Mouse (Mus musculus) kidney, postnatal 36 days (tissue): ENCODE measurements at regions not wholly inside any gene's neighbourhood (a gene's known extent, or its start where the extent isn't known, plus 50 kb on each side); places are given as distances from the start of the nearest gene placed in this dataset.

Experiments used
- DNase-seq, 2 experiments: peaks; one replicate each; pipeline ENCODE4 v3.0.0; 2021 to 2022; ENCODE audit warnings: mixed read lengths in 2 of 2

DNA sequence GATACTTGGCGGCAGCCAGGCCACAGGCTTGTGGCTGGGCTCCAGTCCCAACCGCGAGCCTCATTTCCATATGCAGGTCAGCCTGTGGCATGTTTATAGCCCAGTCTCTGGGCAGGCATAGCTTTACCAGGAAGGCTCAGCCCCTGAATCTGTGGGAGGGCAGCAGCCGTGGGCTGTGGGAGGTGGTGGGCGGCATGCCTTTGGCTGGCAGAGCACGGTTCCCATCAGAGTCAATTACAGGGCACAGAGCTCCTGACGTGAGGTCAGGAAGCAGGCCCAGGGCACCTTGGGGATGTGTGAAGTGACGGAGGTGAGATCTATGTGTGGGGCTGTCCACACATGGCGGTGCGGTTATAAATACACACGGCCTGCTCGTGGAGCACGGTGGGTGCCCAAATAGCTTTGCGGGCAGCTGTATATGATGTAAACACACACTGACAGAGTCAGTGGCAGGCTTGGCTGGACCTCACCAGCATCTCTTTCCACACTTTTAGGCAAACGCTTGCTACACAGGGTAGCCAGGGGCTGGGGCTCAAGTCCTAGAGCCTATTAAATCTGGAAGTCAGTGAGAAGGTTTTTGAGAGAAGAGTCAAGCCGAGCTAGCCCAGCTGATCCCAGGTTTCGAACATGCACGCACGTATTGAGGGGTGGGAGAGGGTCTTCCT is 71.8 kb downstream of the Gm525 start:
- no peak for DNase-seq

DNA sequence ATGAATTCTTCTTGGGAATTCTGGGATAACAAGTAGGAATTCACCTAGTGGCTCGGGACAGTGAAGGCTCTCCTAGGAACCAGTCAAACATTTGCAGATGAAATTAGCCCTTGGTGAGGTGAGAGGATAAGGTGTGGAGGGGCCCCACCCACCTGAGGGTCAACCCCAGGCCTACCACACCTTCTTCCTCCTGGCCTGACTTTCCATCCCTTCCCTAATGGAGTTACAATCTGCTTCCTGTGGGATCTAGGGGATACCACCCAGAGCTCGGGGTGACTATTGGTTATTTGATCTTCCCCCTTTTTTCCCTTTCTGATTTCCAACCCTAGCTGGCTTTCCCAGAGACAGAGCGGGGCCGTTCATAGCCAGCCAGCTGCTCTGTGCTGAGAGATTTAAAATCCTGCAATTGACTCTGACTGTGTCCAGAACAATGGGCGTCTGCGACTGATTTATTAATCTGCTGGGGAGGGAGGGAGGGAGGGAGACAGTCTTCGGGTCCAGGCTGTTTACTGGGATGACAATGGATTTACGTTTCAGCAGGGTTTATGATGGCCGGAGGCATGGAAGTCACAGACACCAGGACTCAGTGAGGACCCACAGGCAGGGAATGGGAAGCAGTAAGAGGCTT is 69.0 kb downstream of the Gm525 start:
- no peak for DNase-seq
